Mouse (Mus musculus) hindbrain, embryonic 16.5 days (tissue): ENCODE measurements around the gene Iqcf5. TPM values are rescaled to one million over a fixed set of nuclear protein-coding genes. Genes with fewer than 3 reads are reported as not detected.

Source experiments
- ATAC-seq: fragments of 200-750 bp; cut with Nextera tagmentation; 2 replicates; pipeline ENCODE4 v1.8.0; 2017; ENCODE audit warnings: moderate TSS enrichment, moderate library complexity
- H3K27ac ChIP-seq: fragments of 300-500 bp; sonication (generic); 2 replicates; pipeline ENCODE4 v1.5.1; 2014; ENCODE audit warnings: low read depth, mild to moderate bottlenecking, control low read depth, low read length, moderate library complexity
- H3K27me3 ChIP-seq: fragments of 300-500 bp; sonication (generic); replicated peaks from 2 replicates; pipeline ENCODE4 v1.6.1; 2014; ENCODE audit warnings: low read length; ENCODE audit not compliant: control insufficient read depth, insufficient read depth
- H3K36me3 ChIP-seq: fragments of 300-500 bp; sonication (generic); 2 replicates; pipeline ENCODE4 v1.6.1; 2014; ENCODE audit warnings: mild to moderate bottlenecking, low read length, moderate library complexity, mixed read lengths; ENCODE audit not compliant: control insufficient read depth, insufficient read depth
- H3K4me1 ChIP-seq: fragments of 300-500 bp; sonication (generic); 2 replicates; pipeline ENCODE4 v1.6.1; 2014; ENCODE audit warnings: low read depth, low read length; ENCODE audit not compliant: control insufficient read depth, insufficient read depth
- H3K4me2 ChIP-seq: fragments of 300-500 bp; sonication (generic); 2 replicates; pipeline ENCODE4 v1.6.1; 2014; ENCODE audit warnings: mild to moderate bottlenecking, low read length, control low read depth, moderate library complexity
- H3K4me3 ChIP-seq: fragments of 300-500 bp; sonication (generic); 2 replicates; pipeline ENCODE4 v1.5.1; 2014; ENCODE audit warnings: mild to moderate bottlenecking, low read length, control low read depth, moderate library complexity
- H3K9ac ChIP-seq: fragments of 300-500 bp; sonication (generic); 2 replicates; pipeline ENCODE4 v1.6.1; 2014; ENCODE audit warnings: low read depth, mild to moderate bottlenecking, control low read depth, low read length, moderate library complexity
- H3K9me3 ChIP-seq: fragments of 300-500 bp; sonication (generic); 2 replicates; pipeline ENCODE4 v1.6.1; 2014; ENCODE audit warnings: mild to moderate bottlenecking, low read length, moderate library complexity; ENCODE audit not compliant: control insufficient read depth
- WGBS: fragments of 180-500 bp; shearing (Covaris S2); extraction: QIAGEN DNeasy Blood & Tissue Kit; methylation state at CpG from one replicate; pipeline ENCODE4 v1.1.7; 2014; 5-methylcytosine and 5-hydroxymethylcytosine counted together
- polyA plus RNA-seq: library from polyadenylated mRNA; unstranded; fragments of >200 nt; fragmentation: Nextera tagmentation; extraction: Ambion mirVana; gene quantifications from 2 replicates; pipeline ENCODE4 v1.2.1, GENCODE M21; 2015

Iqcf5 gene
- polyA plus RNA-seq, 1 experiment from 2014 or later, result not detected

GRCm38 (mm10) chr9:106534296-106534695 is 19.9 kb downstream of the Iqcf5 start:
- Histone ChIP-seq H3K4me2 (no peak overlapping the region), H3K27ac (no peak overlapping the region), H3K4me1 (no peaks in the 10 kb centered on the region), H3K9me3 (no peaks in the 10 kb centered on the region), H3K4me3 (no peak overlapping the region), H3K9ac (no peak overlapping the region), H3K27me3 (no peaks in the 10 kb centered on the region), H3K36me3 (no peaks in the 10 kb centered on the region)
- ATAC-seq, result no peak
- WGBS, result 89% methylated on average over 7 of the region's 7 CpGs

GRCm38 (mm10) chr9:106534975-106535374 is 20.6 kb downstream of the Iqcf5 start:
- no peak overlapping the region for H3K9ac ChIP-seq
- no peak overlapping the region for H3K4me3 ChIP-seq
- H3K9me3 ChIP-seq, result no peaks in the 10 kb centered on the region
- no peaks in the 10 kb centered on the region for H3K4me1 ChIP-seq
- no peak overlapping the region for H3K4me2 ChIP-seq
- WGBS, result 89% methylated on average over 11 of the region's 11 CpGs
- H3K36me3 ChIP-seq, result no peaks in the 10 kb centered on the region
- no peaks in the 10 kb centered on the region for H3K27me3 ChIP-seq
- no peak overlapping the region for H3K27ac ChIP-seq
- ATAC-seq, result no peak

DNA sequence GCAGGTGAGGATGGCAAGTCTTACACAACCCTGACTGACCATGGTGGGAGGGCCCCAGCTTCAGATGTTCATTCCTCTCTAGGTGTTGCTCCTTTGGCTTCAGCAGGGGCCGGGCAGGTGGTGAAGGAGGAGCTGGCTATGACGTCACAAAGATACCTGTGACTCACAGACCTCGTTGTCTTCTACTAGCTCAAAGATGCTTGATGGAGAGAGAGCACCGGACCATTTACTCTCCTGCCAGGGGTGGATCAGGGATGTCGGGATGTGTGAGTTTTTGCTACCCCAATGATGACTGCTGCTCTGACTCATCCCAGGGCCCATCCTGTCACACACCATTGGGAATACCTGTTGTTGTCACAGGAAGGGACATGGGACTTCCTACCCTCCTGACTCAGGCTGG is 47.2 kb downstream of the Iqcf5 start, which contains the start of gene Iqcf3:
Gene Iqcf3, minus strand, starts transcription at position 101 of the 400 bp plus-strand sequence.
- no peak within 1 kb of the TSS for H3K27ac ChIP-seq
- H3K9me3 ChIP-seq, result no peaks in the 10 kb centered on the region
- H3K36me3 ChIP-seq, result no peaks in the 10 kb centered on the region
- no peak within 1 kb of the TSS for H3K4me2 ChIP-seq
- WGBS, result 98% methylated on average over 5 of the region's 5 CpGs
- no peaks in the 10 kb centered on the region for H3K4me1 ChIP-seq
- H3K4me3 ChIP-seq, result no peak within 1 kb of the TSS
- no peaks in the 10 kb centered on the region for H3K27me3 ChIP-seq
- ATAC-seq, result no peak
- H3K9ac ChIP-seq, result no peak within 1 kb of the TSS

DNA sequence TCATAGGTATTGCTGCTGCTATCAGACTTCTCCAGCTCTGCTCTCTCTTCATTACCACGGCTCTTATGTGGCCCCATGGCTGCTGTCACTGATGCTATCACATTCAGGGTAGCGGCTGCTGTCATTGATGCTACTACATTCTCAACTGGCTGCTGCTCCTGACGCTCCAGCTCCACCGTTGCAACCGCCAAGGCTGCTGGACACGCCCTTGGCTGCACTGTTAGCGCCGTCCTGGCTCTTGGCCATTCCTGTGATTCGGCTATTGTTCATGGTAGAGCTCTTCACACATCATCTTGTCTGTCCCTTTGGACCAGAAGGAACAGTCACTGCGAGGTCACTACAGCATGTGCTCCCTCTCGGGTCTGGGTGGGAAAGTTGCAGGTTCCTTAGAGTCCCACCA is 47.9 kb downstream of the Iqcf5 start:
- H3K4me1 ChIP-seq, result no peaks in the 10 kb centered on the region
- H3K9ac ChIP-seq, result no peak overlapping the region
- H3K9me3 ChIP-seq, result no peaks in the 10 kb centered on the region
- WGBS, result 90% methylated on average over 11 of the region's 11 CpGs
- no peak overlapping the region for H3K4me3 ChIP-seq
- H3K27ac ChIP-seq, result no peak overlapping the region
- H3K36me3 ChIP-seq, result no peaks in the 10 kb centered on the region
- no peak for ATAC-seq
- H3K4me2 ChIP-seq, result no peak overlapping the region
- H3K27me3 ChIP-seq, result no peaks in the 10 kb centered on the region

DNA sequence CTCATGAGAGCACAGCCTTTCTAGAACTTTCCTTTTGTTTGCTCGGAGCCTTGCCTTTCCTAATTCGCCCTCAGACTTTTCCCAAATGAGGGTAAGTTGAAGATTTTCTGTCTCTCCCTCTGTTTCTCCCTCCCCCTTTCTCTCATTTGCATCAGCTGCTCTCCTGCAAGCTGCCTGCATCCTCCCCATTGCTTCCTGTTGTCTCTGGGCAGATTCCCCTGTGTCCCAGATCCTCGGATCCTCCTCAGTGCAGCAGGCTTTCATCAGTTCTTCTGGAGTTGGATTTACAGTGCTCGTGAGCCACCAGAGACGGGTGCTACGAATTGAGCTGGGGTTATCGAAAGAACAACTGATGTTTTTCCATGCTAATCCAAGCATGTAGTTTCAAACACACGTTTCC is 49.7 kb downstream of the Iqcf5 start:
- Histone ChIP-seq H3K4me2 (no peak overlapping the region), H3K9ac (no peak overlapping the region), H3K36me3 (no peaks in the 10 kb centered on the region), H3K4me3 (no peak overlapping the region), H3K9me3 (no peaks in the 10 kb centered on the region), H3K27me3 (no peaks in the 10 kb centered on the region), H3K4me1 (no peaks in the 10 kb centered on the region), H3K27ac (no peak overlapping the region)
- 76% methylated on average over 8 of the region's 8 CpGs for WGBS
- no peak for ATAC-seq

Other genes with a start within 250 kb of the Iqcf5 start
- gene Poc1a, start 233.5 kb upstream of the Iqcf5 start, polyA plus RNA-seq, result 8.9 and 9.7 TPM in 2 replicates
- gene Dusp7, start 145.9 kb upstream of the Iqcf5 start, polyA plus RNA-seq, result 12.5 and 13.1 TPM in 2 replicates
- 603 and 620 TPM in 2 replicates for gene Rpl29, start 85.1 kb upstream of the Iqcf5 start, polyA plus RNA-seq
- 26.2 and 26.6 TPM in 2 replicates for gene Acy1, start 76.3 kb upstream of the Iqcf5 start, polyA plus RNA-seq
- 12.1 and 13.2 TPM in 2 replicates for gene Abhd14b, start 67.1 kb upstream of the Iqcf5 start, polyA plus RNA-seq
- 83.8 and 87.8 TPM in 2 replicates for gene Abhd14a, start 66.9 kb upstream of the Iqcf5 start, polyA plus RNA-seq
- 228 and 235 TPM in 2 replicates for gene Pcbp4, start 61.3 kb upstream of the Iqcf5 start, polyA plus RNA-seq
- gene Gpr62, start 48.6 kb upstream of the Iqcf5 start, polyA plus RNA-seq, result 1.3 and 1.4 TPM in 2 replicates
- 43.1 and 43.9 TPM in 2 replicates for gene Rrp9, start 38.6 kb upstream of the Iqcf5 start, polyA plus RNA-seq
- gene Parp3, start 37.6 kb upstream of the Iqcf5 start, polyA plus RNA-seq, result 1.3 TPM in 2 replicates
- not detected in 2 replicates for gene Iqcf1, start 14.6 kb upstream of the Iqcf5 start, polyA plus RNA-seq
- gene Iqcf3, start 47.1 kb downstream of the Iqcf5 start, polyA plus RNA-seq, result not detected in 2 replicates
- not detected in 2 replicates for gene Iqcf4, start 56.4 kb downstream of the Iqcf5 start, polyA plus RNA-seq
- not detected in 2 replicates for gene Iqcf6, start 112.0 kb downstream of the Iqcf5 start, polyA plus RNA-seq
- 11.3 and 12.3 TPM in 2 replicates for gene Grm2, start 141.5 kb downstream of the Iqcf5 start, polyA plus RNA-seq
- gene Tex264, start 171.4 kb downstream of the Iqcf5 start, polyA plus RNA-seq, result 86.1 and 91.0 TPM in 2 replicates